Mouse (Mus musculus) myocyte (in vitro differentiated cells): ENCODE data around the gene Olfr71.

Experiments used
- MAX ChIP-seq: IDR thresholded peaks from one replicate; pipeline ENCODE4 v1.6.1; 2011; ENCODE audit warnings: low read depth, mild to moderate bottlenecking, control low read depth
- MYOD1 ChIP-seq, 3 experiments: IDR thresholded peaks; one replicate each; pipeline ENCODE4 v1.6.1; 2011; ENCODE audit warnings: control low read depth in 2 of 3, low read depth in 2 of 3, mild to moderate bottlenecking in 2 of 3, moderate library complexity in 1 of 3; ENCODE audit not compliant: insufficient read length in 2 of 3, control insufficient read depth in 1 of 3
- POLR2A ChIP-seq: IDR thresholded peaks from one replicate; pipeline ENCODE4 v1.6.1; 2011; ENCODE audit warnings: low read depth, mild to moderate bottlenecking, control low read depth, moderate library complexity; ENCODE audit not compliant: insufficient read length
- POLR2AphosphoS2 ChIP-seq: IDR thresholded peaks from one replicate; pipeline ENCODE4 v1.6.1; 2011; ENCODE audit warnings: low read depth, control low read depth; ENCODE audit not compliant: insufficient read length
- REST ChIP-seq: IDR thresholded peaks from one replicate; pipeline ENCODE4 v1.6.1; 2011; ENCODE audit warnings: mild to moderate bottlenecking, control low read depth, moderate library complexity; ENCODE audit not compliant: insufficient read depth, insufficient read length

GRCm38 (mm10) chr4:43703439-43703838 is 6.6 kb downstream of the Olfr71 start:
- no peak for TF ChIP-seq POLR2AphosphoS2
- TF ChIP-seq POLR2A, result no peak
- TF ChIP-seq MAX, result no peak
- TF ChIP-seq REST, result no peak
- no peak for TF ChIP-seq MYOD1 (IDR thresholded peaks at IDR 0.05; ENCODE audit: control insufficient read depth in 1 of 3, insufficient read length in 2 of 3, low read depth in 2 of 3)
